In the genomic region with DNA sequence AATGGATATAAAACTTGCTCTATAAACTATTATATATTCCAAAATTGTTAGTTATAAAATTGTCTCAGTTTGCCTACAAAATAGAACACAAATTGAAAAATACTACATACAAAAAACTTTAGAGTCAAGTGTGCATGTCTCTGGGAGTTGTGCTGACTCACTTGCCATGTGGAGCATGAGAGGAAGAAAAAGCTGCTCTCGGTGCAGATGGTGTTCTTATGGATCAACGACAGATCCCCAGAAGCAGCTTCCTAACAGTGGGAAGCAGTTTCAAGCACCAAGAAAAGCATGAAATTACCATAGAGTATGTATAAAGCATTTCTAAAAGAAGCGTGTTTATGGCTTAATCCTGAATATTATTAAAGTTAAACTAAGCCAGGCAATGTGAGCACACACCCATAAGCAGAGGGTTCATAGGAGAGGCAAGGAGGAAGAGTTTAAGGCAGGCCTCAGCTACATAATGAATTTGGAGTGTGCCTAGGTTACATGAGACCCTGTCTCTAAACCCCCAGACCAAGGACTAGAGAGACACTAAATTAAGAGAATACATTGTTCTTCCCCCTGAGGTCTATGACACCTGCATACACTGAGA, we compare ENCODE assay signal across 19 mouse cellular contexts. TPM values are rescaled to one million over a fixed set of nuclear protein-coding genes. Genes with fewer than 3 reads are reported as not detected.
DNase-seq lines count a peak whose midpoint lies in the region; ATAC-seq and TF ChIP-seq lines count a peak whose summit lies in the region.
"Had no signal": no experiment of that assay in that cellular context is flagged by ENCODE, and none has a peak within 500 bp of the region (broad histone marks: within the 10 kb centered on the region; RNA-seq: fewer than 3 reads in every experiment).

No protein-coding gene starts in this region.

- H3K9ac ChIP-seq in forebrain, embryonic 16.5 days (replicated peaks; ENCODE audit: low read depth, low read length), result no peak overlapping the region
- H3K9ac ChIP-seq in forebrain, embryonic 11.5 days (ENCODE audit: low read length), result no peak overlapping the region
- H3K9ac ChIP-seq: embryonic facial prominence, embryonic 13.5 days; limb, embryonic 13.5 days had no signal

- H3K27me3 ChIP-seq in forebrain, embryonic 16.5 days (replicated peaks; ENCODE audit: control insufficient read depth, insufficient read depth, low read length), result no peaks in the 10 kb centered on the region
- no peaks in the 10 kb centered on the region for H3K27me3 ChIP-seq in forebrain, embryonic 11.5 days (ENCODE audit: control insufficient read depth, insufficient read depth, low read length)
- no peaks in the 10 kb centered on the region for H3K27me3 ChIP-seq in G1E (ENCODE audit: insufficient read depth, low read length)
- H3K27me3 ChIP-seq: embryonic facial prominence, embryonic 13.5 days; limb, embryonic 13.5 days had no signal

- TF ChIP-seq CTCF in G1E (IDR thresholded peaks at IDR 0.05; ENCODE audit: low read depth, low read length), result no peak

- 67% methylated on average over 3 of the region's 3 CpGs for WGBS in forebrain, embryonic 16.5 days
- WGBS in forebrain, embryonic 11.5 days, result 85% methylated on average over 3 of the region's 3 CpGs

- H3K36me3 ChIP-seq in forebrain, embryonic 16.5 days (ENCODE audit: control insufficient read depth, insufficient read depth), result no peaks in the 10 kb centered on the region
- H3K36me3 ChIP-seq in forebrain, embryonic 11.5 days (ENCODE audit: control insufficient read depth, insufficient read depth, low read length), result no peaks in the 10 kb centered on the region; the same call in 1 of the 2 replicates
- no peaks in the 10 kb centered on the region for H3K36me3 ChIP-seq in G1E (replicated peaks)

- peak; percentile 70 for ATAC-seq in forebrain, embryonic 16.5 days
- no peak for ATAC-seq in forebrain, embryonic 11.5 days (replicated peaks; ENCODE audit: low FRiP score)
- ATAC-seq in G1E (ENCODE audit: extremely low read depth, insufficient number of reproducible peaks, low FRiP score, poor library complexity, severe bottlenecking), result peak; percentile 72
- peak; percentile 66 for ATAC-seq in megakaryocyte progenitor cell, adult 5-6 weeks (replicated peaks; ENCODE audit: poor library complexity)
- ATAC-seq in inflammation-experienced regulatory T-cells, adult 6 months, result no peak
- ATAC-seq: forebrain, embryonic 14.5 days; intestine, embryonic 16.5 days had no signal

- H3K4me2 ChIP-seq in forebrain, embryonic 16.5 days (ENCODE audit: low read length), result no peak overlapping the region
- H3K4me2 ChIP-seq in forebrain, embryonic 11.5 days (ENCODE audit: low read depth, low read length, severe bottlenecking), result no peak overlapping the region
- H3K4me2 ChIP-seq: embryonic facial prominence, embryonic 13.5 days; limb, embryonic 13.5 days had no signal

- no peaks in the 10 kb centered on the region for H3K9me3 ChIP-seq in forebrain, embryonic 16.5 days (ENCODE audit: control insufficient read depth, low read length)
- H3K9me3 ChIP-seq in forebrain, embryonic 11.5 days (ENCODE audit: control insufficient read depth, low read length), result no peaks in the 10 kb centered on the region
- H3K9me3 ChIP-seq in G1E (replicated peaks), result no peaks in the 10 kb centered on the region
- H3K9me3 ChIP-seq: embryonic facial prominence, embryonic 13.5 days; limb, embryonic 13.5 days; midbrain, embryonic 10.5 days had no signal

- H3K27ac ChIP-seq in forebrain, embryonic 16.5 days (ENCODE audit: low read length), result no peak overlapping the region
- no peak overlapping the region for H3K27ac ChIP-seq in forebrain, embryonic 11.5 days (ENCODE audit: low read depth, low read length)
- H3K27ac ChIP-seq: embryonic facial prominence, embryonic 13.5 days; limb, embryonic 13.5 days; midbrain, embryonic 10.5 days had no signal

- 0 out of 2 replicates have a peak, but pooled peaks cover 2% of the 10 kb centered on the region for H3K4me1 ChIP-seq in forebrain, embryonic 16.5 days (replicated peaks; ENCODE audit: control insufficient read depth, insufficient read depth, low read length)
- no peaks in the 10 kb centered on the region for H3K4me1 ChIP-seq in forebrain, embryonic 11.5 days (replicated peaks; ENCODE audit: control insufficient read depth, insufficient read depth, low read length)
- H3K4me1 ChIP-seq in G1E (ENCODE audit: insufficient read depth, low read depth, low read length), result peaks cover 15% of the 10 kb centered on the region
- H3K4me1 ChIP-seq: embryonic facial prominence, embryonic 13.5 days; limb, embryonic 13.5 days; midbrain, embryonic 10.5 days had no signal

- intact Hi-C loops in heart, postnatal 36 days (cut with DNase I), result no loop called here

- no peak overlapping the region for H3K4me3 ChIP-seq in forebrain, embryonic 16.5 days (replicated peaks; ENCODE audit: low read length)
- H3K4me3 ChIP-seq in forebrain, embryonic 11.5 days (ENCODE audit: low read depth, low read length), result no peak overlapping the region
- H3K4me3 ChIP-seq in G1E (ENCODE audit: low read depth, low read length), result no peak overlapping the region; the same call in 1 of the 2 replicates
- H3K4me3 ChIP-seq: embryonic facial prominence, embryonic 13.5 days; limb, embryonic 13.5 days; midbrain, embryonic 10.5 days had no signal

- DNase-seq in forebrain, embryonic 11.5 days (ENCODE audit: low spot score), result no peak
- DNase-seq in G1E (ENCODE audit: low spot score), result no peak
- DNase-seq in frontal cortex, postnatal 36 days (ENCODE audit: low spot score in 2 of 2), result peak; percentile 55 to 79
- DNase-seq in heart, postnatal 36 days, result no peak
- no peak for DNase-seq in adrenal gland, adult (ENCODE audit: inconsistent age in 2 of 2, low spot score in 1 of 2)
- DNase-seq: B cell, adult 2 months; cerebellum, adult 8-10 months; heart, adult 11 months; heart, postnatal 14 days; kidney, postnatal 25 days; lung, adult 18-20 months had no signal

RNA-seq across cellular contexts. Expression of a gene that starts 48.1 kb away (rescaled TPM):
- polyA plus RNA-seq in forebrain, embryonic 16.5 days (2015; fragmentation: Nextera tagmentation; extraction: Ambion mirVana), result 17.9 and 21.7 TPM in 2 replicates
- polyA plus RNA-seq in forebrain, embryonic 11.5 days (2014; fragmentation: Nextera tagmentation; extraction: Ambion mirVana), result 10.2 and 11.4 TPM in 2 replicates
- 28.6 and 31.7 TPM in 2 replicates for total RNA-seq in G1E (2014; fragmentation: Nextera tagmentation)
- total RNA-seq in G1E (2017), result 9.3 and 9.7 TPM in 2 replicates
- 35.4 and 38.6 TPM in 2 replicates for polyA plus RNA-seq in G1E (2012)
- 7.4 and 10.6 TPM in 2 replicates for total RNA-seq in megakaryocyte progenitor cell, adult 5-6 weeks (2015)
- total RNA-seq in megakaryocyte progenitor cell, adult 5-6 weeks (2017), result 6.0 and 11.6 TPM in 2 replicates
- 1 to 10 TPM; 4.0 to 6.2 TPM for total RNA-seq in heart, postnatal 36 days (2021)
- polyA plus RNA-seq in inflammation-experienced regulatory T-cells, adult 6 months (2017; shearing (Covaris generic)), result 10 to 100 TPM in 2 of 3 experiments, 1 to 10 TPM in 1; 9.7 to 21.0 (median 14.3) TPM

Comparison
In these comparisons a context has a peak if more than half of its experiments do, and no peak if none do; other contexts are left out.
1. ATAC-seq: peak in forebrain, embryonic 16.5 days (single experiment), G1E (single experiment) and megakaryocyte progenitor cell, adult 5-6 weeks (single experiment); none in forebrain, embryonic 11.5 days (single experiment) and inflammation-experienced regulatory T-cells, adult 6 months (single experiment).
2. DNase-seq: peak in frontal cortex, postnatal 36 days (2 of 2); none in forebrain, embryonic 11.5 days (single experiment), G1E (single experiment), heart, postnatal 36 days (0 of 2) and adrenal gland, adult (0 of 2).